Mouse (Mus musculus): ENCODE measurements around the gene Plekha6.

The Plekha6 gene

GRCm38 (mm10) chr1:133214672-133215359, 50.8 kb downstream of the Plekha6 start:
- no peak for DNase-seq (ENCODE audit: low spot score in 2 of 2)

GRCm38 (mm10) chr1:133215360-133215700, 51.3 kb downstream of the Plekha6 start:
- DNase-seq (ENCODE audit: low spot score in 2 of 2): no peak

DNA sequence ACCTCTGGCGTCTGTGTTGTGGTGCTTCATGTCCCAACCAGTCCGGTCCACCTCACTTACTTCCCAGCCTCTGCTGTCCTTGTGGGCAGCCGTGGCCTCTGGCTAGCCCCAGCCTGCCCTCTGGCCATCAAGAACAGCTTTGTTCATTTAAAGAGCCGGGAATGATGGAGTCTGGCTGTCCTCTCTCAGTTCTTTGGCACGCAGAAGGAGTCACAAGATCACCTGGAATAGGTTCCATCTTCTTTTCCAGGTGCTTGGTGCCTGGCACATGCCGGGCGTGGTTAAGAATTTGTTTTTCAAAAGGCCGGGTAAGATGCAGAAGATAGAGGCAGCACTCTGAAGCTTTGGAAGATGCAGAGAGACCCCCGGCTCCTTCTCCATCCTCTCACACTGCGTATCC, 51.7 kb downstream of the Plekha6 start:
- no peak for DNase-seq (ENCODE audit: low spot score in 2 of 2)

GRCm38 (mm10) chr1:133217031-133217430, 53.0 kb downstream of the Plekha6 start:
- no peak for DNase-seq (ENCODE audit: low spot score in 2 of 2)

- DNase-seq (ENCODE audit: low spot score in 2 of 2): no peak
These were observed 55.1 kb downstream of the Plekha6 start for GRCm38 (mm10) chr1:133219106-133219505.

DNA sequence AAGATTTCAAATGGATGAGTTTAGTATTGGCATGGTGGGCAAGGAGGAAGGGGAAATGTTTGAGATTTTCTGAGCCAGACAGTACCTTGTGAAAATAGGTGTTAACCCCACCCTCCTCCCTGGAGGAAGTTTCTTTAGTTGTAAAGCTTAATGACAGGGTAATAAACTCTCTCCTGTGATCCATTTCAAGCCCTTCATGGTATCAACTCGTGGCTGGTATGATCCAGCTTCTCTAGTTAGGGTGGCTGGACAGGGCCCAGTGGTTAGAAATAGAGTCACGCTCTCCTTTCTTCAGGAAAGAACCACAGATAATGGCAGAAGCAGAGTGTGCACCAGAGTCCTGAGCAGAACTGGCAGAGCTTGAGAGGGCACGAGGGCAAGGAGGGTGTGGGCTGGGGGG, 57.4 kb downstream of the Plekha6 start:
- DNase-seq (ENCODE audit: low spot score in 2 of 2): no peak

- DNase-seq (ENCODE audit: low spot score in 2 of 2): no peak
These were observed 58.5 kb downstream of the Plekha6 start for GRCm38 (mm10) chr1:133222445-133222995.

DNA sequence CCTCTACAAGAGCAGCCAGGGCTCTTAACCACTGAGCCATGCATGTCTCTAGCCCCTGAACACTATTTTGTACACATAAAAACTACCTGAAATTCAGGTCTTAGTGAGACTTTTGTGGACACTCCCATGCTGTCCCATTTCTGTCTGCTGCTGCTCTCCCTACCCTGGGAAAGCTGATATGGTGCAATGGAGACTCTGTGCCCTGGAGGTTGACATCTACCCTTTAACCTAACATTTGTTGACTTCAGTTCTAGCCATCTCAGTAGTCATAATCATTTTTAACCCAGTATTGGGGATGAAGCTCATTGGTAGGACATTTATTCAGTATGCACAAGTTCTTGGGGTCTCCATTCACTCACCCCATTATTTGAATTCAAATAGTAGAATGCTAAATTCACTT, 60.7 kb downstream of the Plekha6 start:
- DNase-seq (ENCODE audit: low spot score in 2 of 2): no peak

DNA sequence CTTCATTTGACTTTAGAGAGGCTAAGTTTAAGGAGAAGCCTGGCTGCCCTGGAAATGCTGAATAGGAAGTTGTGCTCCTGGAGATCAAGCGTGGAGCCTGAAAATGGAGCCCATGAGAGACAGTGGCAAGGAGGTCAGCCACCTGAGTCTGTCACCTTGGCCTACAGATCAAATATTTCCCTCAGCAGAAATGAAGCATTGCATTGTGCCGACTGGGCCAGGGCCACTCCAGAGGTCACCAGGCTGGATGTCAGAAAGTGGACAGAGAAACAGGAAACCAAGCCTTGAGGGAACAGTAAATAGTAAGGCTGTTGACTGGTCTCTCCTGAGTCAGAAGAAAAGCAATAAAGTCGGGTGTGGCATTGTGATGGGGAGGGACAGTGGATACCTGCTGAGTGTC, 61.1 kb downstream of the Plekha6 start:
- DNase-seq (ENCODE audit: low spot score in 2 of 2): no peak

- DNase-seq (ENCODE audit: low spot score in 2 of 2): no peak
These were observed 61.6 kb downstream of the Plekha6 start for GRCm38 (mm10) chr1:133225561-133225960.

DNA sequence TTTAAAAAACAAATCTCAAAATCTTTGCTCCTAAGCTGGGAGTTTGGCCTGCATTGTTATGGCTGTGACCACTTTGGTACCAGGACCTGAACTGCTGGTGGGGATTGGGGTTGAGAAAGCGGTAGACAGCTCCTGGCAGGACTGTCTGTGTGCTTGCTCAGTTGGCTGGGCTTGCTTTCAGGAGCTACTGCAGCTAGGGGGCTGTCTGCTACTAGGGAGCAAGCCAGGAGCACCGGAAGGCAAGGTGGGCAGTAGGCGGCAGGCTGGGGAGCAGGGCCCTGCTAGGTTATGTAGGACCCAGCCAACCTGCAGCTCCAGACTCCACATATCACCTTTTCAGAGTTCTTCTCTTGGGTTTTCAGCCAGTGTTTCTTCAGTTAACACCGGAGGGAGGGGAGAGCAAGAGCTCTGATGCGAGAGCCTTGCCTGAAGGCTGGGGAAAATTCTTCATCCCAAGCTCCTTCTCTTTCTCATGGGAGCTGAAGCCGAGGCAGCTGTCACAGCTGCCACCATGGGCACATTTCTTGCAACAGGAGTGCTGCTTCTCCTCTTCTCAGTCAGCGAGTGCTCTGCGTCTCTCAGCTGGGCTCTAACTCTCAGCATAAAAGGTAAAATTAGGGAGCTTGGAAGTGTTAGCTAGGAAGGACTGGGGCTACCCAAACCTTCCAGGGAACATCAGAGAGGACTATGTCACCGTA, 62.1 kb downstream of the Plekha6 start:
- no peak for DNase-seq (ENCODE audit: low spot score in 2 of 2)

DNA sequence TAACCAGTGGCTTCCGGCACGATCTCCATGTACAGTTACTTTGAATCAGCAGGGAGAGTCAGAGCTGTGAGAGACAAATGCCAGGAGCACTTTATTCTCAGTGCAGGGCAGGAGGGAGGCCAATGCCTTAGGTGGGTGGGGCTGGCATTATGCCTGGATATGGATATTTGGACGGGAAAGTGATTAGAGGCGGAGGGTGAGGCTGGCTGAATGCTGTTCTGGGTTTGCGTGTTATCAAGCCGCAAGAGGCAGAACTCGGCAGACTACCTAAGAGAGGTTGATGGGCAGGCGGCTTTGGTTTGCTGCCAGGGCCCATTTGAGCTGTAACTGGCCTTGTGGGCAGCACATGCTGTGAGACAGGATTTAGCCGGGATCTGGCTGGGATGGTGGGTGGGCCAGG, 62.9 kb downstream of the Plekha6 start:
- DNase-seq (ENCODE audit: low spot score in 2 of 2): peak in 1 of 2 experiments; percentile 56

DNA sequence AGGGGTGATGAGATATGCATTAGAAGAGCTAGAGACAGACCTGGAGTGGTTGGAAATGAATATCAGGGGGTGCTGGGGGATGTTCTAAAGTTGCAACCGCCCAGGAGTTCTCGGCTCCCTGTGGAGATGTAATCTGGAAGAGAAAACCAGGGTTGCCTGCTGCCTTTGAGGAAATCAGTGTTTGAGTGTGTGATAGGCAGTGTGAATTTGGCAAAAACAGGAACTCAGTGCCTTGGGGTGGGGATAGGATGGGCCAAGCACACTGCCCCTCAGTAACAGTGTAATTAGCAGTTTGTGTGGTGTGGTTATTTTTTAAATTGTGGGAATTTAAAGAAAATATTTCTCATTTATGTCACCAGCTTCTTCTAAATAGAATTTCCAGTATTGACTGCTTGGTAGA, 63.4 kb downstream of the Plekha6 start:
- no peak for DNase-seq (ENCODE audit: low spot score in 2 of 2)

GRCm38 (mm10) chr1:133228809-133229487, 64.9 kb downstream of the Plekha6 start:
- DNase-seq (ENCODE audit: low spot score in 2 of 2): no peak

DNA sequence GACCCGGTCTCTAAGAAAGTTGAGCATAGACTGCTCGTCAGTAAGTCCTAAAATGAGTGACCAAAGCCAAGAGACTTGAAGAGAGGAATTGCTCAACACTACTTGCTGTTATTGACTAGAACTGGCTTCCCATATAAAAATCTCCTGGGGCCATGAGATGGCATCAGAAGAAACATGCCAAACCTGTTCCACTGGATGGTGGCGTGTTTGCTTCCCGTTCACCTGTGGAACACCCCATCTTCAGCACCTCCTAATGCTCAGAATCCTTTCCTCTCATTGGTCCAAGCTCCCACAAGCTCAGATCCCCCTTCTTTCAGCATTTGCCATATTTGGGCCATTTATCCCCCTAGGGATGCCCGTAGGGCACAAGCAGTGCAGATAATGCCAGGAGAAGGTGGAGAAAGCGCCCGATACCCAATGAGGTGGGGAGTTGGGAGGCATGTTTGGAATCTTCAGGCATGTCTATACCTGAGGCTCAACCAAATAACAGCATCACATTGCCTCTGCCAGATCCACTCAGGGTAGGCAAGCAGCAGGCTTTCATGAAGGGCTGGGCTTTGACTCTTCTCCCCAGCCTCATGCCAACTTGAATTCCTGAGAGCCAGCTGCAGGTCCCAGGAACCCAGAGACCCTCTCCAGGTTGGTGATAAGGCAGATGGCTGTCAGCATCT, 67.6 kb downstream of the Plekha6 start:
- DNase-seq (ENCODE audit: low spot score in 2 of 2): peak in 1 of 2 experiments; percentile 77

DNA sequence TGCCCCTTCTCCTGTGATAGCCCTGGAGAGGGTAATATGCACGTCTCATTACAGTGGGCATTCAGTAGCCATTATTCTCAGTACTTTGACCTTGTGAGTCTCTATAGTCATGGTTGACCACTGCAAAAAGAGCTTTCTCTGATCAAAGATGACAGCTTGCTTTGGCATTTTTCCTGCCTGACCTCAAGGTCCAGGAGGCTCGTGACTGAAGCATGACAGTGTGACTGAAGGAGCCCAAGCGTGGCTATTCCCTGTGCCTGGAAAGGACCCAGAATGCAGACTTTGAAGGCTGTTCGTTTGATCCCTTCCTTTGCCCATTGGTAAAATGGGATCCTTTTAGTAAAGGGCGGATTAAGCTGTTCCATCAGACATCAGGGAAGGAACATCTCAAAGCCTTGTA, 71.9 kb downstream of the Plekha6 start:
- no peak for DNase-seq (ENCODE audit: low spot score in 2 of 2)

DNA sequence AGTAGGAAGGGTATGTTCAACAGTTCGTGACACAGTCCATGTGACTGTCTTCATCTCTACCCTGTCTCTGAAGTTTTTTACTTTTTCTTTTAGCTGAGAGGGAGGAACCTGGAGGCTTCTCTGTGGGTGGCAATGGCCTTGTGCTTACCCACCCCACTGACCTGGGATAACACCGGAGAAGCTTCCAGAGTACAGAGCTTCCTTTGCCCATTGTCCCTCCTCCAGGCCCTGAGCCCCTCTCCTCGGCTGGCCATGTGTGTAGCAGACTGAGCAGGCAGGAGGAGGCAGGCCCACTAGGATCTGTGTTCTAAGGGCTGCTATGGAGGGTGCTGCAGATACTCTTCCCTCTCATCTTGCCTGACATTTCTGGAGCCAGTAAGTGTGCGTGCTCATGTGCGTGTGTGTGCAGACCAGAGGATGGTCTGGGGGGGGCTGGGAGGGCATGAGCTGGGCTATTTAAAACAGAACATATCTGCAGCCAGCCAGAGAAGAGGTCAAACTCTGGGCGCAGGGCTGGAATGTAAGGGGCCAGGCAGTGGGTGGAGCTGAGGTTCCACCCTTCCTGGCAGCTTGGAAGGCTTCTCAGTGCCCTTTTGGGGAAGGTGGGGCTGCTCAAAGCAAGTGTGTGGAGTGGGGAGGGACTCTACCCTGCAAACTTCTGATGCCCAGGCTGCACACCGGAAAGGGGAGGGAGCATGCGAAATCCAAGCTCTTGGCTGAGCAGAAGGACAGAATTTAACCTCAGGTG, 72.9 kb downstream of the Plekha6 start:
- DNase-seq (ENCODE audit: low spot score in 2 of 2): peak in 1 of 2 experiments; percentile 59

- no peak for DNase-seq (ENCODE audit: low spot score in 2 of 2)
These were observed 73.7 kb downstream of the Plekha6 start for GRCm38 (mm10) chr1:133237670-133238069.

DNA sequence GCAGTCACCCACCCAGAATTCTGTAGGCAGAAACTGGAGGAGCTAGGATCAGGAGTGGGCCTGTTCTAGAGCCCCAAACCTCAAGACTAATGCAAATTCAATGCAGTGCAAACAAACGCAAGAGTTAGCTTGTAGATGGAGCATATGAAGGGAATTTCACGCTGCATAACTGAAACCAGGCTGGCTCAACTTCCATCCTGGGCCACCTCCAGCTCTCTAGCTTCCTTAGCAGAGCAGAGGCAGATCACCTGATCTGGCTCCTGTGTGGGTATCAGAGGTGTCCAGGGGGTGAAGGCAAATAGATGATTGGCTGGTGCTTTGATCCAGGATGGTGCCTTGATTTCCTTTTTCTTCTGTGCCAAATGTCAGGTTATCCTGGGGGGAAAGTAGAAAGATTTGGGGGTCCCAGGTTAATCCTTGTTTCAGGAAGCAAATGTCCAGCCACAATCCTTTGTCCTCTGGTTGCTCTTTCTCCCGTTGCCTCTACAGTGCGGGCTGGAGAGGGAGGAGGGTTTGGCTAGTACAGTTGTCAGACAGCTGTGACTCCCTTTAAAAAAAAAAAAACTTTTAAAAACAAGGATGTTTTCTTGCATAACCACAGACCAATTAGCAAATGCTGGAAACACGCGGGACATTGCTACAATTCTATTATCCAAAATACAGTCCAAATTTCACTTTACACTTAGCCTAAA, 75.3 kb downstream of the Plekha6 start:
- no peak for DNase-seq (ENCODE audit: low spot score in 2 of 2)

DNA sequence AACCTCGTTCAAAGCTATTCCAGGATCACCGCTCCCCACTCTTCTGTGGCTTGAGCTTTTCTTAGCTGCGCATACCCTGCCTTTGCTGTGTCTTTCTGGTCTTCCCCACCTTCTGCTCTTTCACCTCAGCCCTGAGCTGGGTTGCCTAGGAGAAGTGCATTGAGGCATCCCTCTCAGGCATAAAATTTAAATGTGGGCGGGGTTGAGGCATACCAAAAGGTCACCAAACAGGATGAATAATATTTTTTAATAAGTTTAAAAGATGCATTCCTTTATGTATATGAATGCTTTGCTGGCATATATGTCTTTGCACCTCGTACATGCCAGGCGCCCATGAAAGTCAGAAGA, 75.8 kb downstream of the Plekha6 start:
- DNase-seq (ENCODE audit: low spot score in 2 of 2): no peak

- DNase-seq (ENCODE audit: low spot score in 2 of 2): peak in 1 of 2 experiments; percentile 63
These were observed 76.9 kb downstream of the Plekha6 start for GRCm38 (mm10) chr1:133240881-133241280.

Data from urinary bladder, adult 18-20 months (tissue).